Mouse (Mus musculus): ENCODE data around the gene Cdkn2c. TPM values are rescaled to one million over a fixed set of nuclear protein-coding genes. Genes with fewer than 3 reads are reported as not detected.

Gene Cdkn2c
- total and polyA plus RNA-seq, 3 experiments = 7.1 to 16.1 (median 14.1) TPM

DNA sequence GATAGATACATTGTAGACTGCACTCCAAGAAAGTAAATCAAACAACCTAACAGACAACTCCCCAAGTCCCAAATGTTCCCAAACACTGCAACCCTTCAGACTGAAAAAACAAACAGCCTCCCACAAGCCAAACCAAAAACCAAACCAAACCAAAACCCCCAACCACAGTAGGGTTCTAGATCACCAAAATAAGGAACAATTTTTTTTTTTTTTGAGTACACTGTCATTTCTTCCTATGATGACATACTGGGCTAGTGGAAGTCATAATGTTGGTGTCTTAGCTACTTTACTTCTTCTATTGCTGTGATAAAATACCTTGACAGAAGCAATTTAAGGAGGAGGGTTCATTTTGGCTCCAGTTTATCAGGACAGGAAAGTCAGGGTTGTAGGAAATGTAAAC, 25.7 kb upstream of the Cdkn2c start:
- Histone ChIP-seq H3K9ac (ENCODE audit: insufficient read depth, low read depth) (no peak overlapping the region), H3K9me3 (replicated peaks; ENCODE audit: low read length) (peaks cover 12% of the 10 kb centered on the region), H3K36me3 (replicated peaks in 1 of 2; ENCODE audit: control insufficient read depth in 1 of 2, insufficient read depth in 1 of 2, low read length in 1 of 2) (peaks cover 3 to 27% of the 10 kb centered on the region in 2 experiments), H3K79me2 (replicated peaks; ENCODE audit: control insufficient read depth, extremely low read depth, insufficient read depth, poor library complexity, severe bottlenecking) (peaks cover 2% of the 10 kb centered on the region), H3K4me2 (ENCODE audit: insufficient read depth, low read depth, poor library complexity, severe bottlenecking) (no peak overlapping the region), H3K27me3 (replicated peaks) (no peaks in the 10 kb centered on the region), H3K4me1 (ENCODE audit: control insufficient read depth in 1 of 2, insufficient read depth in 2 of 2) (peaks cover 0 to 8% of the 10 kb centered on the region in 2 experiments; a peak in 1 of 4 replicates), H3K27ac (ENCODE audit: insufficient read depth, low read depth) (no peak overlapping the region), H3K4me3 (replicated peaks in 1 of 3; ENCODE audit: low read depth in 2 of 3, low read length in 2 of 3, poor library complexity in 1 of 3) (no peak overlapping the region)
- dilution Hi-C loops (cut with MboI; ENCODE audit: extremely low pct_ligation_motif_present, extremely low pct_unique_long_range_greater_than_20kb, low sequenced_read_pairs) (no loop called here), in situ Hi-C loops (cut with MboI; ENCODE audit: low pct_ligation_motif_present, low pct_unique_long_range_greater_than_20kb, low sequenced_read_pairs) (no loop called here)
- no peak for TF ChIP-seq SMC3 (IDR thresholded peaks at IDR 0.05; ENCODE audit: low read depth, low read length)
- no peak for TF ChIP-seq NELFE (IDR thresholded peaks at IDR 0.05; ENCODE audit: low read depth, low read length)
- peak; percentile 51; the same call in 1 of the 2 replicates for TF ChIP-seq ZNF384 (IDR thresholded peaks at IDR 0.05; ENCODE audit: low read depth, low read length)
- no peak for TF ChIP-seq ZKSCAN1 (IDR thresholded peaks at IDR 0.05; ENCODE audit: borderline replicate concordance, low read depth, low read length)
- no peak for DNase-seq (ENCODE audit: extremely low read depth)

DNA sequence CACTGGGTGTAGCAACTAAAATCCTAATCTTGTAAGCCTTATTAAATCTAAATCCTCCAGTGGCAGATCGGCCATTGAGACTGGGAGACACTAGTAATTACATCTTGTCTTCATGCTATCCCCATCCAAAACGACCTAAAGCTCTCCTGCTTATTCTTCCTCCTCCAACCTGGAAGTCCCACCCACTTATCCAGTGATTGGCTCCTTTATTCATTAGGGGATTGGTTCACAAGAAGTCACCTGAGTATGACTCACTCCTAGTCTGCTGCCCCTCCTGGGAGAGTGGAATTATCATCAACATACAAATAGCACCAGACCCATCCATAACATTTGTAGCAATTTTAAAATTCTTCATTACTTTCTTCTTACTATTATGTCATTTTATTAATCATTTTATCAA, 16.6 kb upstream of the Cdkn2c start:
- peaks cover 16% of the 10 kb centered on the region; the same call in 1 of the 2 replicates for H3K79me2 ChIP-seq (replicated peaks; ENCODE audit: control insufficient read depth, extremely low read depth, insufficient read depth, poor library complexity, severe bottlenecking)
- H3K9me3 ChIP-seq (replicated peaks; ENCODE audit: low read length) = no peaks in the 10 kb centered on the region
- no peak overlapping the region for H3K9ac ChIP-seq (ENCODE audit: insufficient read depth, low read depth)
- no peaks in the 10 kb centered on the region for H3K27me3 ChIP-seq (replicated peaks)
- H3K27ac ChIP-seq (ENCODE audit: insufficient read depth, low read depth) = no peak overlapping the region
- DNase-seq (ENCODE audit: extremely low read depth) = peak; percentile 21
- H3K4me2 ChIP-seq (ENCODE audit: insufficient read depth, low read depth, poor library complexity, severe bottlenecking) = no peak overlapping the region
- dilution Hi-C loops (cut with MboI; ENCODE audit: extremely low pct_ligation_motif_present, extremely low pct_unique_long_range_greater_than_20kb, low sequenced_read_pairs) = no loop called here
- TF ChIP-seq JUND (conservative IDR thresholded peaks at IDR 0.05; ENCODE audit: low read depth, low read length) = 0 out of 2 replicates have a peak, but pooled peaks have one; percentile 11
- TF ChIP-seq POLR2A (IDR thresholded peaks at IDR 0.05; ENCODE audit: low read depth, low read length) = no peak
- TF ChIP-seq BHLHE40 (IDR thresholded peaks at IDR 0.05; ENCODE audit: low read depth, low read length) = 0 out of 2 replicates have a peak, but pooled peaks have one; percentile 31
- H3K4me3 ChIP-seq (replicated peaks in 1 of 3; ENCODE audit: low read depth in 2 of 3, low read length in 2 of 3, poor library complexity in 1 of 3) = no peak overlapping the region
- in situ Hi-C loops (cut with MboI; ENCODE audit: low pct_ligation_motif_present, low pct_unique_long_range_greater_than_20kb, low sequenced_read_pairs) = no loop called here
- H3K4me1 ChIP-seq (ENCODE audit: control insufficient read depth in 1 of 2, insufficient read depth in 2 of 2) = peaks cover 0 to 19% of the 10 kb centered on the region in 2 experiments; a peak in 2 of 4 replicates
- peaks cover 0 to 39% of the 10 kb centered on the region in 2 experiments for H3K36me3 ChIP-seq (replicated peaks in 1 of 2; ENCODE audit: control insufficient read depth in 1 of 2, insufficient read depth in 1 of 2, low read length in 1 of 2)

DNA sequence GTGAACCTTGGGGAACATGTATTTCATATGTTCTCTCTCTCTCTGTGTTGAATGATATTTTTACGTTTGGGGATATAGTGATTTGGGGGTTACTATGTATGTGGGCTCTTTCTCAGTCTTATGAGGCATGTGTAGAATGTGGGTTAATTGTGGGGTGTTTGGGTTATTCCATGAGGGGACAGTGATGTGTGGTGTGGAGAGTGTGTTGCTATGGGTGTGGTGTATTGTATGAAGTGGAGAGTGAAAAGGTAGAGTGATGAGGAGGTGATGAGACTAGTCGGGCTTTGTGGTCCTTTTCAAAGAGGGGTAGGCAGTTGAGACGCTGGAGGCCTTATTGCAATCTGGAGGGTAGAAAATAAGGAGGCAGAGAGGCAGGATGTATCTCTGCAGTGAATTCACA, 10.2 kb upstream of the Cdkn2c start:
- Histone ChIP-seq H3K9me3 (replicated peaks; ENCODE audit: low read length) (no peaks in the 10 kb centered on the region), H3K27ac (ENCODE audit: insufficient read depth, low read depth) (no peak overlapping the region), H3K36me3 (replicated peaks in 1 of 2; ENCODE audit: control insufficient read depth in 1 of 2, insufficient read depth in 1 of 2, low read length in 1 of 2) (peaks cover 0 to 5% of the 10 kb centered on the region in 2 experiments), H3K4me2 (ENCODE audit: insufficient read depth, low read depth, poor library complexity, severe bottlenecking) (peak overlapping the region; percentile 80), H3K4me3 (replicated peaks in 1 of 3; ENCODE audit: low read depth in 2 of 3, low read length in 2 of 3, poor library complexity in 1 of 3) (peak overlapping the region; percentile 68 to 92 (median 86)), H3K79me2 (replicated peaks; ENCODE audit: control insufficient read depth, extremely low read depth, insufficient read depth, poor library complexity, severe bottlenecking) (peaks cover 22% of the 10 kb centered on the region), H3K4me1 (ENCODE audit: control insufficient read depth in 1 of 2, insufficient read depth in 2 of 2) (peaks cover 0 to 26% of the 10 kb centered on the region in 2 experiments; a peak in 2 of 4 replicates), H3K27me3 (replicated peaks) (no peaks in the 10 kb centered on the region), H3K9ac (ENCODE audit: insufficient read depth, low read depth) (peak overlapping the region; percentile 82)
- in situ Hi-C loops (cut with MboI; ENCODE audit: low pct_ligation_motif_present, low pct_unique_long_range_greater_than_20kb, low sequenced_read_pairs) (no loop called here), dilution Hi-C loops (cut with MboI; ENCODE audit: extremely low pct_ligation_motif_present, extremely low pct_unique_long_range_greater_than_20kb, low sequenced_read_pairs) (no loop called here)
- DNase-seq (ENCODE audit: extremely low read depth) = peak; percentile 19
- TF ChIP-seq MAFK (IDR thresholded peaks at IDR 0.05; ENCODE audit: insufficient replicate concordance, low read length) (no peak), BHLHE40 (IDR thresholded peaks at IDR 0.05; ENCODE audit: low read depth, low read length) (no peak), TCF12 (IDR thresholded peaks at IDR 0.05; ENCODE audit: low read depth, low read length) (no peak), CHD1 (IDR thresholded peaks at IDR 0.05; ENCODE audit: low read depth, low read length) (no peak), UBTF (IDR thresholded peaks at IDR 0.05; ENCODE audit: low read depth, low read length) (no peak), MAZ (IDR thresholded peaks at IDR 0.05; ENCODE audit: low read depth, low read length) (no peak), IRF4 (IDR thresholded peaks at IDR 0.05; ENCODE audit: low read depth, low read length) (no peak)
